Mouse (Mus musculus): ENCODE measurements around the gene Tsc1.

Tsc1 gene

GRCm38 (mm10) chr2:28616358-28616757 lies 24.7 kb upstream of the Tsc1 start:
- no peak for DNase-seq (ENCODE audit: low read depth, low spot score)

- no peak for DNase-seq (ENCODE audit: low read depth, low spot score)
These were observed 24.2 kb upstream of the Tsc1 start for GRCm38 (mm10) chr2:28616874-28617273.

GRCm38 (mm10) chr2:28617498-28618486 lies 23.2 kb upstream of the Tsc1 start:
- DNase-seq (ENCODE audit: low read depth, low spot score) = no peak

- no peak for DNase-seq (ENCODE audit: low read depth, low spot score)
These were observed 22.2 kb upstream of the Tsc1 start for GRCm38 (mm10) chr2:28618777-28619336.

- DNase-seq (ENCODE audit: low read depth, low spot score) = no peak
These were observed 21.7 kb upstream of the Tsc1 start for GRCm38 (mm10) chr2:28619369-28619768.

- no peak for DNase-seq (ENCODE audit: low read depth, low spot score)
These were observed 20.5 kb upstream of the Tsc1 start for GRCm38 (mm10) chr2:28620522-28620921.

GRCm38 (mm10) chr2:28621111-28621510 lies 19.9 kb upstream of the Tsc1 start:
- DNase-seq (ENCODE audit: low read depth, low spot score) = no peak

- DNase-seq (ENCODE audit: low read depth, low spot score) = no peak
These were observed 19.3 kb upstream of the Tsc1 start, which contains the start of gene Gfi1b for GRCm38 (mm10) chr2:28621664-28622171. Gfi1b (minus strand) TSS chr2:28621982.

GRCm38 (mm10) chr2:28622521-28623124 lies 18.4 kb upstream of the Tsc1 start:
- no peak for DNase-seq (ENCODE audit: low read depth, low spot score)

- no peak for DNase-seq (ENCODE audit: low read depth, low spot score)
These were observed 16.2 kb upstream of the Tsc1 start for GRCm38 (mm10) chr2:28624870-28625269.

GRCm38 (mm10) chr2:28626038-28626437 lies 15.0 kb upstream of the Tsc1 start:
- no peak for DNase-seq (ENCODE audit: low read depth, low spot score)

GRCm38 (mm10) chr2:28628053-28628452 lies 13.0 kb upstream of the Tsc1 start:
- no peak for DNase-seq (ENCODE audit: low read depth, low spot score)

GRCm38 (mm10) chr2:28629911-28630381 lies 11.1 kb upstream of the Tsc1 start:
- DNase-seq (ENCODE audit: low read depth, low spot score) = no peak

GRCm38 (mm10) chr2:28632626-28633025 lies 8.4 kb upstream of the Tsc1 start:
- DNase-seq (ENCODE audit: low read depth, low spot score) = no peak

- no peak for DNase-seq (ENCODE audit: low read depth, low spot score)
These were observed 7.9 kb upstream of the Tsc1 start for GRCm38 (mm10) chr2:28633136-28633535.

- no peak for DNase-seq (ENCODE audit: low read depth, low spot score)
These were observed 5.8 kb upstream of the Tsc1 start for GRCm38 (mm10) chr2:28635199-28635598.

GRCm38 (mm10) chr2:28637106-28637845 lies 3.8 kb upstream of the Tsc1 start:
- no peak for DNase-seq (ENCODE audit: low read depth, low spot score)

- no peak for DNase-seq (ENCODE audit: low read depth, low spot score)
These were observed 2.7 kb upstream of the Tsc1 start for GRCm38 (mm10) chr2:28638352-28638751.

- DNase-seq (ENCODE audit: low read depth, low spot score) = no peak
These were observed 2.1 kb upstream of the Tsc1 start for GRCm38 (mm10) chr2:28638886-28639285.

GRCm38 (mm10) chr2:28639794-28640193 lies 1.2 kb upstream of the Tsc1 start:
- no peak for DNase-seq (ENCODE audit: low read depth, low spot score)

- DNase-seq (ENCODE audit: low read depth, low spot score) = no peak
These were observed 460 bp downstream of the Tsc1 start for GRCm38 (mm10) chr2:28641435-28641941.
